9 mouse cellular contexts compared by ENCODE assay signal in the genomic region with DNA sequence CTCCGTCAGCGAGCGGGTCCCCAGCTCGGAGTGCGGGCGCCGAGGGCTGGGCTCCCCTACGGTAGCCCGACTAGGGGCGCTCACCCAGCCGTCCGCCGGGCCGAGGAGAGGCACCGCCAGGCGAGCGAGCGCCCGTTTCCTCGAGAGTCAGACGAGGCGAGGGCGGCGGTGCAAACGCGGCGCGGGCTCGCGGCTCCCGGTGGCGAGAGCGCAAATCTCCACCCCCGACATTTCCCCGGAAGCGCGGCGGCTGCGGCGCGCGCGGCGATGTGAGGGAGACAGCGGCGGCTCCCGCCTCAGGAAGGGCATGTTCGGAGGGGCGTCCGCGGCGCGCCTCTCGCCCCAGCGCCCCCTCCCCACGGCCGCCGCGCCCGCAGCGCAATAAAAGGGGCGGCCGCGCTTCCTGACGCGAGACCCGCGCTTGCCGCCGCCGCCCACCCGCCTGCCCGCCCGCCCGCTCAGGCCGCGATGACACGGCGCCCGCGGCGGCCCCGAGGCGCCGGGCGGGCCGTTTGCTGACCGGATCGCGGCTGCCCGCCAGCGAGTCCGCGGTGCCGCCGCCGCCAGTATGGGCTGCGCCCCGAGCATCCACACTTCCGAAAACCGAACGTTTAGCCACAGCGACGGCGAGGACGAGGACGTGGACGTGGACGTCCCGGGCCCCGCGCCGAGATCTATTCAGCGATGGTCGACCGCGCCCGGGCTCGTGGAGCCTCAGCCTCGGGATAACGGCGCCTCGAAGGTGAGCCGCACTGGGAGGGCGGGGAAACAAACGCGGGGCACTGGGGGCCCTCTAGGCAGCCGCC. TPM values are rescaled to one million over a fixed set of nuclear protein-coding genes. Genes with fewer than 3 reads are reported as not detected.
DNase-seq lines count a peak whose midpoint lies in the region; ATAC-seq and TF ChIP-seq lines count a peak whose summit lies in the region.
"Had no signal": no experiment of that assay in that cellular context is flagged by ENCODE, and none has a peak within 500 bp of the region (broad histone marks: within the 10 kb centered on the region; RNA-seq: fewer than 3 reads in every experiment).

Pde8a (plus strand) TSS at position 250 of the 806 bp plus-strand sequence.

- ATAC-seq in G1E (ENCODE audit: extremely low read depth, insufficient number of reproducible peaks, low FRiP score, poor library complexity, severe bottlenecking) = no peak
- peak; percentile 35 for ATAC-seq in forebrain, embryonic 16.5 days
- ATAC-seq in hindbrain, postnatal 0 days = peak; percentile 21
- peak; percentile 10; the same call in 1 of the 2 replicates for ATAC-seq in lung, embryonic 16.5 days (ENCODE audit: low read depth)

- H3K4me3 ChIP-seq in G1E (ENCODE audit: low read depth, low read length) = peak within 1 kb of the TSS; percentile 23; the same call in 1 of the 2 replicates
- peak within 1 kb of the TSS; percentile 48 for H3K4me3 ChIP-seq in forebrain, embryonic 16.5 days (replicated peaks; ENCODE audit: low read length)
- peak within 1 kb of the TSS; percentile 43 for H3K4me3 ChIP-seq in hindbrain, postnatal 0 days (ENCODE audit: low read length)
- H3K4me3 ChIP-seq in lung, embryonic 16.5 days (ENCODE audit: low read length) = peak within 1 kb of the TSS; percentile 58

- peak within 1 kb of the TSS; percentile 50 for H3K4me2 ChIP-seq in forebrain, embryonic 16.5 days (ENCODE audit: low read length)
- H3K4me2 ChIP-seq in hindbrain, postnatal 0 days (ENCODE audit: low read depth, low read length) = peak within 1 kb of the TSS; percentile 51
- peak within 1 kb of the TSS; percentile 61 for H3K4me2 ChIP-seq in lung, embryonic 16.5 days (ENCODE audit: low read depth, low read length)

- no peaks in the 10 kb centered on the region for H3K4me1 ChIP-seq in G1E (ENCODE audit: insufficient read depth, low read depth, low read length)
- H3K4me1 ChIP-seq in forebrain, embryonic 16.5 days (replicated peaks; ENCODE audit: control insufficient read depth, insufficient read depth, low read length) = peaks cover 15% of the 10 kb centered on the region
- H3K4me1 ChIP-seq in hindbrain, postnatal 0 days (ENCODE audit: insufficient read depth, low read length) = peaks cover 4% of the 10 kb centered on the region; the same call in 1 of the 2 replicates
- H3K4me1 ChIP-seq in lung, embryonic 16.5 days (replicated peaks; ENCODE audit: control insufficient read depth, insufficient read depth, low read length) = peaks cover 5% of the 10 kb centered on the region; the same call in 1 of the 2 replicates

- H3K9me3 ChIP-seq in G1E (replicated peaks) = peaks cover 22% of the 10 kb centered on the region
- H3K9me3 ChIP-seq in forebrain, embryonic 16.5 days (ENCODE audit: control insufficient read depth, low read length) = no peaks in the 10 kb centered on the region
- H3K9me3 ChIP-seq in hindbrain, postnatal 0 days (ENCODE audit: low read length) = no peaks in the 10 kb centered on the region
- H3K9me3 ChIP-seq in lung, embryonic 16.5 days (ENCODE audit: control insufficient read depth, low read length) = no peaks in the 10 kb centered on the region

- H3K27ac ChIP-seq in forebrain, embryonic 16.5 days (ENCODE audit: low read length) = peak within 1 kb of the TSS; percentile 28; the same call in 1 of the 2 replicates
- H3K27ac ChIP-seq in hindbrain, postnatal 0 days = peak within 1 kb of the TSS; percentile 64; the same call in 1 of the 2 replicates
- H3K27ac ChIP-seq in lung, embryonic 16.5 days (ENCODE audit: low read length) = peak within 1 kb of the TSS; percentile 69

- WGBS in forebrain, embryonic 16.5 days = 1% methylated on average over 90 of the region's 128 CpGs
- 3% methylated on average over 101 of the region's 128 CpGs for WGBS in hindbrain, postnatal 0 days
- under 1% methylated on average over 75 of the region's 128 CpGs for WGBS in lung, embryonic 16.5 days

- TF ChIP-seq CTCF in G1E (IDR thresholded peaks at IDR 0.05; ENCODE audit: low read depth, low read length) = no peak
- TF ChIP-seq CTCF in hindbrain, postnatal 0 days (IDR thresholded peaks at IDR 0.05; ENCODE audit: low read depth) = no peak

- H3K36me3 ChIP-seq in G1E (replicated peaks) = no peaks in the 10 kb centered on the region
- H3K36me3 ChIP-seq in forebrain, embryonic 16.5 days (ENCODE audit: control insufficient read depth, insufficient read depth) = no peaks in the 10 kb centered on the region
- H3K36me3 ChIP-seq in hindbrain, postnatal 0 days (ENCODE audit: insufficient read depth, low read length) = no peaks in the 10 kb centered on the region
- H3K36me3 ChIP-seq in lung, embryonic 16.5 days (ENCODE audit: control insufficient read depth, insufficient read depth, low read length) = no peaks in the 10 kb centered on the region

- H3K27me3 ChIP-seq in G1E (ENCODE audit: insufficient read depth, low read length) = peaks cover 9% of the 10 kb centered on the region
- peaks cover 52% of the 10 kb centered on the region for H3K27me3 ChIP-seq in forebrain, embryonic 16.5 days (replicated peaks; ENCODE audit: control insufficient read depth, insufficient read depth, low read length)
- H3K27me3 ChIP-seq in hindbrain, postnatal 0 days (ENCODE audit: insufficient read depth, low read length) = peaks cover 44% of the 10 kb centered on the region
- H3K27me3 ChIP-seq in lung, embryonic 16.5 days (ENCODE audit: control insufficient read depth, insufficient read depth, low read depth, low read length) = peaks cover 21% of the 10 kb centered on the region

- intact Hi-C loops in heart, postnatal 25 days (cut with DNase I) = no loop called here

- DNase-seq in heart, adult 11 months = peak; percentile 95
- no peak for DNase-seq in heart, postnatal 25 days (ENCODE audit: low spot score)
- no peak for DNase-seq in G1E (ENCODE audit: low spot score)
- no peak for DNase-seq in hindbrain, postnatal 0 days (ENCODE audit: low spot score)
- peak; percentile 18 to 25 for DNase-seq in spleen, postnatal 10 days (ENCODE audit: low spot score in 2 of 2)
- DNase-seq in frontal cortex, postnatal 14 days (ENCODE audit: low spot score in 2 of 2) = no peak

- H3K9ac ChIP-seq in forebrain, embryonic 16.5 days (replicated peaks; ENCODE audit: low read depth, low read length) = peak within 1 kb of the TSS; percentile 17; the same call in 1 of the 2 replicates
- H3K9ac ChIP-seq in hindbrain, postnatal 0 days (replicated peaks; ENCODE audit: low read length) = peak within 1 kb of the TSS; percentile 43
- H3K9ac ChIP-seq in lung, embryonic 16.5 days (ENCODE audit: low read length) = peak within 1 kb of the TSS; percentile 65

RNA-seq across cellular contexts. Expression of gene Pde8a, which starts in this region (rescaled TPM):
- 10 to 100 TPM in 1 of 2 experiments, 1 to 10 TPM in 1; 9.7 to 10.1 TPM for total RNA-seq in heart, postnatal 25 days (2021)
- total RNA-seq in G1E (2014; fragmentation: Nextera tagmentation) (not detected in 2 replicates), G1E (2017) (0.05 TPM in 1 of 2 replicates, not detected in the other)
- not detected in 2 replicates for polyA plus RNA-seq in G1E (2012)
- polyA plus RNA-seq in forebrain, embryonic 16.5 days (2015; fragmentation: Nextera tagmentation; extraction: Ambion mirVana) = 2.1 and 2.3 TPM in 2 replicates
- 2.1 and 4.5 TPM in 2 replicates for total RNA-seq in hindbrain, postnatal 0 days (2014; rRNA removed)
- 1.8 and 1.9 TPM in 2 replicates for polyA plus RNA-seq in hindbrain, postnatal 0 days (2015; fragmentation: Nextera tagmentation; extraction: Ambion mirVana)
- polyA plus RNA-seq in lung, embryonic 16.5 days (2015; fragmentation: Nextera tagmentation; extraction: Ambion mirVana) = 2.6 and 2.9 TPM in 2 replicates
- total RNA-seq: MEL had no signal

Comparison
In these comparisons a context has a peak if more than half of its experiments do, and no peak if none do; other contexts are left out.
1. DNase-seq: peak in heart, adult 11 months (single experiment) and spleen, postnatal 10 days (2 of 2); none in heart, postnatal 25 days (single experiment), G1E (single experiment), hindbrain, postnatal 0 days (single experiment) and frontal cortex, postnatal 14 days (0 of 2).
2. Peak in every context shown above with its lines, with median percentiles within 50 percentile points of each other: H3K4me3 ChIP-seq, H3K27ac ChIP-seq, H3K4me2 ChIP-seq and H3K9ac ChIP-seq.